Mouse (Mus musculus) embryonic fibroblast, embryonic 13.5 days (primary cell): ENCODE results near the gene Phpt1. TPM values are rescaled to one million over a fixed set of nuclear protein-coding genes. Genes with fewer than 3 reads are reported as not detected.

Experiments used
- H3K27ac ChIP-seq: 2 replicates; pipeline ENCODE4 v1.5.1; 2012; ENCODE audit warnings: low read length, control low read depth, inconsistent platforms; ENCODE audit not compliant: insufficient read depth
- H3K4me1 ChIP-seq: 2 replicates; pipeline ENCODE4 v1.6.1; 2011; ENCODE audit warnings: low read length; ENCODE audit not compliant: control insufficient read depth, insufficient read depth
- H3K4me3 ChIP-seq: 2 replicates; pipeline ENCODE4 v1.5.1; 2011; ENCODE audit warnings: mild to moderate bottlenecking, control low read depth, low read length; ENCODE audit not compliant: insufficient read depth
- CTCF ChIP-seq: IDR thresholded peaks from 2 replicates; pipeline ENCODE4 v1.5.1; 2011; ENCODE audit warnings: mild to moderate bottlenecking, control low read depth, low read length, moderate library complexity, borderline replicate concordance; ENCODE audit not compliant: insufficient read depth
- POLR2A ChIP-seq: IDR thresholded peaks from 2 replicates; pipeline ENCODE4 v1.6.1; 2011; ENCODE audit warnings: low read depth, mild to moderate bottlenecking, control low read depth, low read length, moderate library complexity
- polyA plus RNA-seq: library from polyadenylated mRNA; stranded (reverse); fragments of >200 nt; gene quantifications from 2 replicates; pipeline ENCODE4 v1.2.4, GENCODE M21; 2011; ENCODE audit warnings: low read depth; ENCODE audit not compliant: missing spikeins, insufficient read length

Phpt1 gene
- polyA plus RNA-seq, 1 experiment = 46.4 TPM

- H3K27ac ChIP-seq = no peak overlapping the region
- TF ChIP-seq CTCF (no peak), POLR2A (no peak)
Observed at GRCm38 (mm10) chr2:25583120-25583481, 8.1 kb upstream of the Phpt1 start.

GRCm38 (mm10) chr2:25582466-25583119 lies 7.6 kb upstream of the Phpt1 start:
- TF ChIP-seq CTCF (no peak), POLR2A (no peak)
- Histone ChIP-seq H3K27ac (no peak overlapping the region), H3K4me3 (no peak overlapping the region), H3K4me1 (no peaks in the 10 kb centered on the region)

More at GRCm38 (mm10) chr2:25583120-25583481, 8.1 kb upstream of the Phpt1 start:
- no peaks in the 10 kb centered on the region for H3K4me1 ChIP-seq
- H3K4me3 ChIP-seq = no peak overlapping the region

GRCm38 (mm10) chr2:25581901-25582301 lies 6.9 kb upstream of the Phpt1 start:
- no peak overlapping the region for H3K27ac ChIP-seq
- no peaks in the 10 kb centered on the region for H3K4me1 ChIP-seq
- TF ChIP-seq POLR2A (no peak), CTCF (no peak)
- H3K4me3 ChIP-seq = no peak overlapping the region

DNA sequence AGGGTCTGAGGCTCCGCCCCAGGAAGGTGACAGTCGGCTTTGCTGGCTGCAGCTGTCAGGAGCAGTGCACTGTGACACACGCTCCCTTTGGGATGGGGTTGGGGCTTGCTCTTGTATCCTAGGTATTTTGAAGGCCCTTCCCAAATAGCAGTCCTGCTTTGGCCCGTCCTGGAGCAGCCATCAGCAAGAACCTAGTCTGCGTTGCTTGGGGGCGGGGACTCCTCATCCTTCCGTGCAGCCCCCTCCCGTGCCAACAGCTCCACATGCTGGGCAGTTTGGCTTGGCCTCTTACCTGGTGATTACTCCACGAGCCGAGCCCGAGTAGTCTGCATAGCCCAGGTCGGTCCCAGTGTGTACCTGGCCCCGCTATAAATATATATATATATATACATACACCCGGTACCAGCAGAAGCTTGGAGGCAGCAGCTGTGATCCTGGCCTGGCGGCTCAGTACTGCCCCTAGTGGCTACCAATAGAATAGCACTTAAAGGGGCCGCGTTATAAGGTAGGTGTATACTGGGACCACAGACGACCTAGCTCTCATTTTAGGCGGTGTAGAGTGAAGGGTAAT lies 6.4 kb upstream of the Phpt1 start, which contains the start of gene Ajm1:
Gene Ajm1, minus strand, starts transcription at position 464 of the 571 bp plus-strand sequence.
- H3K4me3 ChIP-seq = no peak within 1 kb of the TSS
- TF ChIP-seq CTCF (peak; percentile 54; the same call in 1 of the 2 replicates), POLR2A (no peak)
- H3K27ac ChIP-seq = no peak within 1 kb of the TSS
- no peaks in the 10 kb centered on the region for H3K4me1 ChIP-seq

DNA sequence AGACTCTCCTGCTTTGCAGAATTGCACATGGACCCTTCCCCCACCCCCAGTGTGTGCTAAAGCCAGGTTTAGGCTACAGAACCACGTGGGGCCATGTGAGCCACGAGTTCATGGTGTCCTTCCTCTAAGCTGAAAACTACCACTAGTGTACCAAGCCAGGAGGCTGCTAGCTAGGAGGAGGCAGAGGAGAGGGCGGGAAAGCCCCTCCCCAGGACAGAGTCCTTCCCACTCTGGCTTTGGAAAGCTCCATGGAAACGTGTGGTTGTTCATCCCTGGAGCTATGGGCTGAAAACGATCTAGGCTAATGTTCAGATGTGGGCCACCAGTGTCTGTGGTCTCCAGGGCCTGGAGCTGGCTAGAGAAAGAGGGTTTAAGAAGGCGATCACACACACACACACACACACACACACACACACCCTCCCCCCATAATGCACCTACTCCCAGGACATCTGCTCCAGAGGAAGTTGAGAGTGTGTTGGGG lies 5.6 kb upstream of the Phpt1 start:
- TF ChIP-seq POLR2A (no peak), CTCF (no peak)
- Histone ChIP-seq H3K27ac (no peak overlapping the region), H3K4me1 (peaks cover 3% of the 10 kb centered on the region; the same call in 1 of the 2 replicates), H3K4me3 (no peak overlapping the region)

DNA sequence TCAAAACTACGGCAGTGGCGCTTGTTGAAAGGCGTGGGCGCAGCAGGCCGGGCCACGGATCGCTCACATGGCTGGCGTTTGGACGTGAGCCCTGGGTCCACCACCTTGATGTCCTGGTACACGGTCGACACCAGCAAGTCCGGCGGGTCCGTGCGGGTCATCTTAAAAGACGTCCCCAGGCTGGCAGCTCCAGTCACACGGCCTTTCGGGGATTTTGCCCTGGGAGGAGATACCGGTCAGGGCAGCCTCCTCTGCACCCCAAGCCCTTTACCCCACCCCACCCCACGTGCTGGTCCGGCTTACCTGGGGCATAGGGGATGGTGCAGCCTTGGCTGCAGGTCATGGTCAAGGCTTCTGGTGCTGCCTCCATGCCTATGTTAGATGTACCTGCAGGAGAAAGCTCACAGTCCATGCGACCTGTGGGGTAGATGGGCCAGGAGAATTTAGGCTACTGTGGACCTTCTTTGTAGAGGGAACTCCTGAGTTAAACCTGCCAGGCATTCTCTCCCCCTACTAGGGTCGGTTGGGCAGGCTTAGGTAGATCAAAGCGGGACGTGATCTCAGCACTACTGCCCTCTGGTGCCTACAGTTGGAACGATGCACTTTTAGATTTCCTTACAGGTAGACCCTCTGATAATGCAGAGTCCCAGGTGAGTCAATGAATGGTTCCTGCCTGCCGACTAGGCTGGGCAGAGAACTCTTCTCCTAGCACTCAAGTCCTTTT lies 4.9 kb upstream of the Phpt1 start:
- no peak for TF ChIP-seq POLR2A
- TF ChIP-seq CTCF = peak; percentile 59; the same call in 1 of the 2 replicates
- no peak overlapping the region for H3K27ac ChIP-seq
- H3K4me3 ChIP-seq = no peak overlapping the region
- H3K4me1 ChIP-seq = peaks cover 6% of the 10 kb centered on the region; the same call in 1 of the 2 replicates

DNA sequence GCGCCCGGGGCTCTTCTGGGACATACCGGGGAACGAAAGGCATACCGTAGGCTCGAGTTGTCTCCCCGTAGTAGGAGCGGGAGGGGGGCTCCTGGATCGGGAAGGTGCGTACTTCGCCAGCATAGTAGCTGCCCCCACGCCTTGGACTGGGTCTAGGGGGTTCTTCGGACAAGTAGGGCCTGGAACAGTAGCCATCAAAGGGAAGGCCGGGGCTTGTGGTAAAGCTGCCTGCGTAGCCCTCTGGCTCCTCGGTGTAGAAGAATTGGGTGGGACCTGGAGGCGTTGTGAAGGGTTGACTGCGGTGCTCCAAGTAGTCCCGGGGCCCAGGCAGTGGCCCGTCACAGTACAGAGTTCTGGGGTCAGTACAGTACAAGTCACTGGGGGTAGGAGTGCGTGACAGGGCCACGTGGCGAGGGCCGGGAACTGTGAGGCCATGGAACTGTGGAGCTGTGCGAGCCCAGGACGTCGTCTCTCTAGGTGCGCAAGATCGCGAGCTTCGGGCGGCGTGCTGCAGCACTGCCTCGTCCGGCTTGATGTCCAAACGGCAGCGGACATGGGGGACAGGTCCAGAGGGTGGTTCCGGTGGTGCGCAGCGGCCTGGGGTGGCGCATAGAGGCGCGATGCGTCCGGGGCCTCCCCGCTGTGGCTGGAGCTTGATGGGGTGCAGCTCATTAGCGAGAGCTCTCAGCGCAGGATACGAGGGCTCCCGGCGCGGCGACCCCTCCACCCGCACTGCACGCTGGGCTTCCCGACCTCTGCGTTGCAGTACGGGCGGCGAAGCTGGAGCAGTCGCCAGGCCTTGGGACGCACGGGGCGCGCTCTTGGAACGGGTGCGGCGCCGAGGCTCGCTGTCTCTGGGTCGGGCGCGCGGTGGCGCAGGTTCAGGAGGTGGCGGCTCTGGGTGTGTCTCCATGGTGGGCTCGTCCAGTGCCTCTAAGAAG lies 4.0 kb upstream of the Phpt1 start:
- Histone ChIP-seq H3K4me3 (no peak overlapping the region), H3K4me1 (peaks cover 6% of the 10 kb centered on the region; the same call in 1 of the 2 replicates), H3K27ac (no peak overlapping the region)
- TF ChIP-seq CTCF (no peak), POLR2A (no peak)

GRCm38 (mm10) chr2:25577951-25578795 lies 3.1 kb upstream of the Phpt1 start:
- Histone ChIP-seq H3K4me3 (no peak overlapping the region), H3K4me1 (peaks cover 6% of the 10 kb centered on the region; the same call in 1 of the 2 replicates), H3K27ac (no peak overlapping the region)
- TF ChIP-seq POLR2A (no peak), CTCF (0 out of 2 replicates have a peak, but pooled peaks have one; percentile 10)
